Mouse (Mus musculus) thymus, adult 2 months (tissue): Measurements from ENCODE around the gene Phykpl. TPM values are rescaled to one million over a fixed set of nuclear protein-coding genes. Genes with fewer than 3 reads are reported as not detected.

Source experiments
- DNase-seq: peaks from one replicate; pipeline ENCODE4 v3.0.0; 2021
- H3K27ac ChIP-seq: fragments of 200-500 bp; 2 replicates; pipeline ENCODE4 v1.5.1; 2012; ENCODE audit warnings: low read length, control low read depth; ENCODE audit not compliant: control insufficient read depth, insufficient read depth
- H3K27me3 ChIP-seq: fragments of 200-500 bp; 2 replicates; pipeline ENCODE4 v1.6.1; 2012; ENCODE audit warnings: mild to moderate bottlenecking, low read length, moderate library complexity, mixed read lengths; ENCODE audit not compliant: control insufficient read depth, insufficient read depth
- H3K36me3 ChIP-seq: fragments of 200-500 bp; 2 replicates; pipeline ENCODE4 v1.6.1; 2012; ENCODE audit warnings: mild to moderate bottlenecking, low read length, moderate library complexity; ENCODE audit not compliant: control insufficient read depth, insufficient read depth
- H3K4me1 ChIP-seq: fragments of 200-500 bp; replicated peaks from 2 replicates; pipeline ENCODE4 v1.6.1; 2012; ENCODE audit warnings: low read length; ENCODE audit not compliant: control insufficient read depth, insufficient read depth
- H3K4me3 ChIP-seq: fragments of 200-500 bp; 2 replicates; pipeline ENCODE4 v1.5.1; 2012; ENCODE audit warnings: mild to moderate bottlenecking, low read length, control low read depth, moderate library complexity; ENCODE audit not compliant: control insufficient read depth, insufficient read depth
- CTCF ChIP-seq: fragments of 200-500 bp; IDR thresholded peaks from 2 replicates; pipeline ENCODE4 v1.5.1; 2012; ENCODE audit warnings: mild to moderate bottlenecking, control low read depth, low read length, moderate library complexity, borderline replicate concordance; ENCODE audit not compliant: control insufficient read depth, poor library complexity, insufficient read depth; ENCODE audit errors: extremely low read depth
- POLR2A ChIP-seq: fragments of 200-500 bp; IDR thresholded peaks from 2 replicates; pipeline ENCODE4 v1.6.1; 2012; ENCODE audit warnings: mild to moderate bottlenecking, low read length, control low read depth, moderate library complexity; ENCODE audit not compliant: control insufficient read depth, poor library complexity, insufficient read depth; ENCODE audit errors: extremely low read depth
- WGBS: fragments of 180-500 bp; shearing (Covaris S2); methylation state at CpG from one replicate; pipeline ENCODE4 v1.1.7; 2018; 5-methylcytosine and 5-hydroxymethylcytosine counted together
- polyA plus RNA-seq: library from polyadenylated mRNA; depleted of rRNA; stranded (reverse); fragments of >200 nt; gene quantifications from 2 replicates; pipeline ENCODE4 v1.2.3, GENCODE M21; 2012

Gene Phykpl
- polyA plus RNA-seq, 1 experiment = 21.8 TPM

GRCm38 (mm10) chr11:51636323-51636684 lies 51.7 kb downstream of the Phykpl start:
- H3K36me3 ChIP-seq = no peaks in the 10 kb centered on the region
- TF ChIP-seq CTCF = no peak
- no peak for TF ChIP-seq POLR2A
- H3K27ac ChIP-seq = peak overlapping the region; percentile 93
- no peaks in the 10 kb centered on the region for H3K27me3 ChIP-seq
- peak; percentile 82 for DNase-seq
- peak overlapping the region; percentile 71 for H3K4me3 ChIP-seq
- peaks cover 42% of the 10 kb centered on the region for H3K4me1 ChIP-seq
- WGBS = 5% methylated on average over 6 of the region's 6 CpGs

- TF ChIP-seq POLR2A (peak; percentile 47), CTCF (no peak)
- WGBS = 1% methylated on average over 17 of the region's 17 CpGs
- Histone ChIP-seq H3K4me3 (peak overlapping the region; percentile 21), H3K27ac (peak overlapping the region; percentile 61), H3K36me3 (no peaks in the 10 kb centered on the region), H3K4me1 (peaks cover 48% of the 10 kb centered on the region), H3K27me3 (no peaks in the 10 kb centered on the region)
- DNase-seq = peak; percentile 79
Measured at GRCm38 (mm10) chr11:51637971-51638414, 53.4 kb downstream of the Phykpl start.

DNA sequence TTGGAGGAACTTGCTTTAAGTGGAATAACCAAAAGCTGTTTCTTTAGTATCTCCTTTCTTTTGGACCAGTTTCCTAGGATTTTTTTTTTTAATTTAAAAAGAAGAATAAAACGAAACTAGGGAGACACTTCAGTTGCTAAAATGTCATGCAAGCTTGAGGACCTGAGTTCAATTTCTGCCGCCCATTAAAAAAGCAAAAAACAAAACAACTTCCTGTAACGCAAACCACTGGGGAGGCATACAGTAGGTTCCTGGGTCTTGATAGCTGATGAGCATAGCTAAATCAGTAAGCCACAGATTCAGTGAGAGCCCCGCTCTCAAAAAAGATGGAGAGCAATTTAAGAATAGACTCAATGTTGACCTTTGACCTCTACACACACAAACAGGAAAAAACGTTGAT lies 53.9 kb downstream of the Phykpl start:
- WGBS = 33% methylated on average over 5 of the region's 5 CpGs

DNA sequence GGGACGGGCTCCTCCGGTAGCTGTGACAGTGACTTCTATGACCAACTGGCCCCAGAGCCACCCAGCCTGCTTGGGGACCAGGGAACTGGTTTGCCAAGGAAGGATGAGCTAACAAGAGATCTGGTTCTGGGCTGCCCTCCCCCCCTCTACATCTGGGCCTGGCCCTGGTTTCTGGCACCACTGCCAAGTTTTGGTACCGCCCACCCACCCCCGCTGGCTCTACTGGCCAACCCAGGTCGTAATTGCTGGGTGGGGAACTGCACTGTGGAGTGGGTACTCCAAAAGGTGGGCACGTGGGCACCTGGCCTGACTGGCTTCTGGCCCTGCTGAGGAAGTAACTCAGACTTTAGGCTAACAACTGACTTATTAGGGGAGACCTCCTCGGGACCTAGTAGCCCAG lies 56.2 kb downstream of the Phykpl start:
- H3K27me3 ChIP-seq = no peaks in the 10 kb centered on the region
- TF ChIP-seq POLR2A = no peak
- TF ChIP-seq CTCF = no peak
- no peak overlapping the region for H3K4me3 ChIP-seq
- H3K27ac ChIP-seq = no peak overlapping the region
- 86% methylated on average over 7 of the region's 7 CpGs for WGBS
- peaks cover 68% of the 10 kb centered on the region for H3K4me1 ChIP-seq
- no peaks in the 10 kb centered on the region for H3K36me3 ChIP-seq
- DNase-seq = no peak

More for the DNA sequence above, 53.9 kb downstream of the Phykpl start:
- no peak for DNase-seq
- TF ChIP-seq CTCF (no peak), POLR2A (no peak)
- H3K27ac ChIP-seq = peak overlapping the region; percentile 61
- no peaks in the 10 kb centered on the region for H3K36me3 ChIP-seq
- H3K4me1 ChIP-seq = peaks cover 53% of the 10 kb centered on the region
- peak overlapping the region; percentile 21; the same call in 1 of the 2 replicates for H3K4me3 ChIP-seq
- H3K27me3 ChIP-seq = no peaks in the 10 kb centered on the region

DNA sequence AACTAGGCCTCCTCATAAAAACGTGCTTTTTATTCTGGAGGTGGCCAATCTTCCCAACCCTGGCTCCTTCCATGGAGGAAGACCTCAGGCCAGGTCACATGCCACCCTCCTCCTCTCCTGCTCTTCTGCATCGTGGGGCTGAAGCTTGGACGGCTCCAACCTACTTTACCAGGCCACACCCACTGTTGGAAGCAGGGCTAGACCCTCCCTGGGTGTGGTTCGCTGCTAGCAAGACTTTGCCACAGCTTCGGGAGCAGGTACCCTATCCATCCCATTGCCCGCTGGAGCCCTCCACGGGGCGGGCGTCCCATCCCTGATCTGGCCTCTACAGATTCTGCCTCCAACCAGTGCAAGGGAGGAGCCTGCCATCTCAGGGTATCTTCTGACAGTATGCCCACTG lies 58.6 kb downstream of the Phykpl start:
- TF ChIP-seq POLR2A = no peak
- no peak for TF ChIP-seq CTCF

GRCm38 (mm10) chr11:51643761-51644160 lies 59.2 kb downstream of the Phykpl start:
- Histone ChIP-seq H3K36me3 (no peaks in the 10 kb centered on the region), H3K27ac (peak overlapping the region; percentile 92), H3K27me3 (no peaks in the 10 kb centered on the region), H3K4me3 (peak overlapping the region; percentile 54), H3K4me1 (peaks cover 78% of the 10 kb centered on the region)
- TF ChIP-seq POLR2A (peak; percentile 37; the same call in 1 of the 2 replicates), CTCF (0 out of 2 replicates have a peak, but pooled peaks have one; percentile 40)
- peak; percentile 69 for DNase-seq
- 2% methylated on average over 15 of the region's 15 CpGs for WGBS

More for the DNA sequence above, 58.6 kb downstream of the Phykpl start:
- no peaks in the 10 kb centered on the region for H3K27me3 ChIP-seq
- H3K4me3 ChIP-seq = peak overlapping the region; percentile 54
- DNase-seq = peak; percentile 33
- H3K36me3 ChIP-seq = no peaks in the 10 kb centered on the region
- 57% methylated on average over 9 of the region's 9 CpGs for WGBS
- H3K4me1 ChIP-seq = peaks cover 73% of the 10 kb centered on the region
- peak overlapping the region; percentile 92 for H3K27ac ChIP-seq

DNA sequence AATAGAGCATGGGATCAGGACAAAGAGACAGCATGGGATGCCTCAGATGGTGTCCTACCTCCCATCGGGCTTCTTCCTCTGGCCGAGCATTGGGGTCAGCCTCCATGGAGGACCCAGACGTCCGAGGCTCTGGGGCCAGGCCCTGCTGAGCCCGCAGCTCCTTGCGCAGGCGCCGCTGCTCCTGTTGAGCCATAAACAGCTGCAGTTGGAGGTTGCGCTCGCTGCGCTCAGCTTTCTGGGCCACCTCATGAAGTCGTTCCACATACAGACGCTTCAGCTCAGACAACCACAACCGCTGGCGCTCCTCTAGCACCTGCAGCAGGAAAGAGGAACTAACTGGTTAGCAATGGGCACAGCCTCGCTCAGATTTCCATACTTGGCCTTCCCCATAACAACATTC lies 59.7 kb downstream of the Phykpl start:
- H3K27me3 ChIP-seq = no peaks in the 10 kb centered on the region
- H3K36me3 ChIP-seq = no peaks in the 10 kb centered on the region
- H3K4me1 ChIP-seq = peaks cover 82% of the 10 kb centered on the region
- peak; percentile 82 for DNase-seq
- TF ChIP-seq POLR2A (peak; percentile 58; the same call in 1 of the 2 replicates), CTCF (no peak)
- WGBS = 10% methylated on average over 16 of the region's 16 CpGs
- peak overlapping the region; percentile 92 for H3K27ac ChIP-seq
- H3K4me3 ChIP-seq = peak overlapping the region; percentile 54
